Mouse (Mus musculus) kidney, adult 10 weeks (tissue): ENCODE results near the gene Gm20869. TPM values are rescaled to one million over a fixed set of nuclear protein-coding genes. Genes with fewer than 3 reads are reported as not detected.

Experiments
- polyA plus RNA-seq: library from polyadenylated mRNA; stranded (reverse); fragments of 350-450 nt; fragmentation: Illumina TruSeq; extraction: RNeasy Lipid Tissue Mini Kit (QIAGEN cat#74804); gene quantifications from one replicate; pipeline ENCODE4 v1.2.3, GENCODE M21; 2014; ENCODE audit warnings: low read depth, low replicate concordance

The Gm20869 gene
- polyA plus RNA-seq, result not detected

DNA sequence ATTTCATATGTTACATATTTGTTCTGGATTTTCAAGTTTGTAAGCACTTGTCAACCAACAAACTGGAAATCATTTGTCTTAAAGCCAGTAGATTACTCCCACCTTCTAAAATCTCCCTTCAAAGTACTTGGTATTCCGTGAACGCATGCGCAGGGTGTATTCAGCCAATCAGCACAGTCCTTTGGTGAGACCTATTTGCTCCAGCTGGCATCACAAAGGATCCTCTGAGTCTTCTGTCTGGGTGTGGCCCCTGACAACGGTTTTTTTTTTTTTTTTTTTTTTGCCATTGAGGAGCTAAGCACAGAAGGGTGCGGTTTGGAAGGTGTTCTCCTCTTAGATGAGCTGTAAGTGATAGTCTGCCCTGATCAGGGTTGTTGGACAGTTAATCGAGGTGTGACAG, at the start of gene Gm20869:
Gene Gm20869 (plus strand): TSS at position 301 of the 400 bp plus-strand sequence.

Other genes with a start within 250 kb of the Gm20869 start
- not detected for gene Gm20870, start 222.6 kb downstream of the Gm20869 start, polyA plus RNA-seq